Mouse (Mus musculus) lung, embryonic 16.5 days (tissue): ENCODE data around the gene Pkp1. TPM values are rescaled to one million over a fixed set of nuclear protein-coding genes. Genes with fewer than 3 reads are reported as not detected.
A peak's percentile ranks its signal among the peaks of the same experiment; 100 is the strongest.

Experiments
- ATAC-seq: fragments of 200-750 bp; cut with Nextera tagmentation; 2 replicates; pipeline ENCODE4 v1.8.0; 2017; ENCODE audit warnings: low read depth, mild to moderate bottlenecking, moderate library complexity
- H3K27ac ChIP-seq: fragments of 300-500 bp; sonication (generic); 2 replicates; pipeline ENCODE4 v1.5.1; 2014; ENCODE audit warnings: mild to moderate bottlenecking, control low read depth, low read length
- H3K27me3 ChIP-seq: fragments of 300-500 bp; sonication (generic); 2 replicates; pipeline ENCODE4 v1.6.1; 2014; ENCODE audit warnings: low read depth, low read length, mixed read lengths; ENCODE audit not compliant: control insufficient read depth, insufficient read depth
- H3K36me3 ChIP-seq: fragments of 300-500 bp; sonication (generic); 2 replicates; pipeline ENCODE4 v1.6.1; 2014; ENCODE audit warnings: low read length; ENCODE audit not compliant: control insufficient read depth, insufficient read depth
- H3K4me1 ChIP-seq: fragments of 300-500 bp; sonication (generic); replicated peaks from 2 replicates; pipeline ENCODE4 v1.6.1; 2014; ENCODE audit warnings: low read length, mixed read lengths; ENCODE audit not compliant: control insufficient read depth, insufficient read depth
- H3K4me2 ChIP-seq: fragments of 300-500 bp; sonication (generic); 2 replicates; pipeline ENCODE4 v1.6.1; 2014; ENCODE audit warnings: low read depth, low read length, control low read depth
- H3K4me3 ChIP-seq: fragments of 300-500 bp; sonication (generic); 2 replicates; pipeline ENCODE4 v1.5.1; 2014; ENCODE audit warnings: mild to moderate bottlenecking, low read length, control low read depth
- H3K9ac ChIP-seq: fragments of 300-500 bp; sonication (generic); 2 replicates; pipeline ENCODE4 v1.6.1; 2014; ENCODE audit warnings: low read length, control low read depth
- H3K9me3 ChIP-seq: fragments of 300-500 bp; sonication (generic); 2 replicates; pipeline ENCODE4 v1.6.1; 2016; ENCODE audit warnings: low read length; ENCODE audit not compliant: control insufficient read depth
- WGBS: fragments of 180-500 bp; shearing (Covaris S2); extraction: QIAGEN DNeasy Blood & Tissue Kit; methylation state at CpG from one replicate; pipeline ENCODE4 v1.1.7; 2014; 5-methylcytosine and 5-hydroxymethylcytosine counted together
- polyA plus RNA-seq: library from polyadenylated mRNA; unstranded; fragments of >200 nt; fragmentation: Nextera tagmentation; extraction: Ambion mirVana; gene quantifications from 2 replicates; pipeline ENCODE4 v1.2.1, GENCODE M21; 2015

The Pkp1 gene
- polyA plus RNA-seq, 1 experiment from 2014 or later = 0.57 TPM

- H3K9ac ChIP-seq = no peak overlapping the region
- peaks cover 5% of the 10 kb centered on the region for H3K4me1 ChIP-seq
- H3K4me3 ChIP-seq = no peak overlapping the region
- H3K36me3 ChIP-seq = no peaks in the 10 kb centered on the region
- WGBS = 37% methylated on average over 6 of the region's 6 CpGs
- H3K9me3 ChIP-seq = no peaks in the 10 kb centered on the region
- H3K27me3 ChIP-seq = no peaks in the 10 kb centered on the region
- no peak overlapping the region for H3K27ac ChIP-seq
- ATAC-seq = peak; percentile 60
- no peak overlapping the region for H3K4me2 ChIP-seq
Observed at GRCm38 (mm10) chr1:135844481-135844880, 74.5 kb downstream of the Pkp1 start.

GRCm38 (mm10) chr1:135843519-135844262 is 75.3 kb downstream of the Pkp1 start:
- ATAC-seq = no peak
- H3K9me3 ChIP-seq = no peaks in the 10 kb centered on the region
- H3K4me2 ChIP-seq = no peak overlapping the region
- no peaks in the 10 kb centered on the region for H3K36me3 ChIP-seq
- no peak overlapping the region for H3K4me3 ChIP-seq
- no peaks in the 10 kb centered on the region for H3K27me3 ChIP-seq
- H3K27ac ChIP-seq = no peak overlapping the region
- H3K9ac ChIP-seq = no peak overlapping the region
- peaks cover 5% of the 10 kb centered on the region for H3K4me1 ChIP-seq
- WGBS = 82% methylated on average over 10 of the region's 10 CpGs

GRCm38 (mm10) chr1:135840675-135841395 is 78.2 kb downstream of the Pkp1 start:
- ATAC-seq = no peak
- Histone ChIP-seq H3K27ac (no peak overlapping the region), H3K36me3 (no peaks in the 10 kb centered on the region), H3K9ac (no peak overlapping the region), H3K9me3 (no peaks in the 10 kb centered on the region), H3K27me3 (no peaks in the 10 kb centered on the region), H3K4me1 (peaks cover 11% of the 10 kb centered on the region), H3K4me2 (no peak overlapping the region), H3K4me3 (no peak overlapping the region)
- WGBS = 59% methylated on average over 15 of the region's 15 CpGs

- Histone ChIP-seq H3K27me3 (no peaks in the 10 kb centered on the region), H3K4me3 (no peak overlapping the region), H3K9ac (no peak overlapping the region), H3K4me2 (no peak overlapping the region), H3K27ac (no peak overlapping the region), H3K4me1 (peaks cover 6% of the 10 kb centered on the region; the same call in 1 of the 2 replicates), H3K36me3 (no peaks in the 10 kb centered on the region), H3K9me3 (no peaks in the 10 kb centered on the region)
- no peak for ATAC-seq
- WGBS = 86% methylated on average over 6 of the region's 6 CpGs
Observed at GRCm38 (mm10) chr1:135839065-135839464, 79.9 kb downstream of the Pkp1 start.

- Histone ChIP-seq H3K4me2 (no peak overlapping the region), H3K36me3 (no peaks in the 10 kb centered on the region)
Observed at GRCm38 (mm10) chr1:135838626-135839025, 80.4 kb downstream of the Pkp1 start.

GRCm38 (mm10) chr1:135835716-135836483 is 83.1 kb downstream of the Pkp1 start, which contains the start of gene Tnnt2:
Gene Tnnt2, plus strand, starts transcription at chr1:135836354.
- peak; percentile 69 for ATAC-seq
- Histone ChIP-seq H3K27me3 (no peaks in the 10 kb centered on the region), H3K27ac (no peak within 1 kb of the TSS), H3K9me3 (no peaks in the 10 kb centered on the region), H3K4me1 (peaks cover 6% of the 10 kb centered on the region; the same call in 1 of the 2 replicates), H3K4me3 (no peak within 1 kb of the TSS), H3K36me3 (no peaks in the 10 kb centered on the region), H3K4me2 (no peak within 1 kb of the TSS), H3K9ac (no peak within 1 kb of the TSS)
- 28% methylated on average over 9 of the region's 9 CpGs for WGBS

More at GRCm38 (mm10) chr1:135838626-135839025, 80.4 kb downstream of the Pkp1 start:
- WGBS = 60% methylated on average over 4 of the region's 4 CpGs
- no peaks in the 10 kb centered on the region for H3K27me3 ChIP-seq
- no peak overlapping the region for H3K9ac ChIP-seq
- no peak for ATAC-seq
- no peak overlapping the region for H3K4me3 ChIP-seq
- H3K9me3 ChIP-seq = no peaks in the 10 kb centered on the region
- no peak overlapping the region for H3K27ac ChIP-seq
- H3K4me1 ChIP-seq = peaks cover 6% of the 10 kb centered on the region; the same call in 1 of the 2 replicates

- no peak overlapping the region for H3K27ac ChIP-seq
- 72% methylated on average over 8 of the region's 8 CpGs for WGBS
- no peak overlapping the region for H3K4me2 ChIP-seq
Observed at GRCm38 (mm10) chr1:135834983-135835382, 84.0 kb downstream of the Pkp1 start.

GRCm38 (mm10) chr1:135834206-135834859 is 84.7 kb downstream of the Pkp1 start:
- Histone ChIP-seq H3K9ac (no peak overlapping the region), H3K4me2 (no peak overlapping the region), H3K4me3 (no peak overlapping the region), H3K27ac (no peak overlapping the region), H3K36me3 (no peaks in the 10 kb centered on the region), H3K9me3 (no peaks in the 10 kb centered on the region), H3K4me1 (peaks cover 6% of the 10 kb centered on the region; the same call in 1 of the 2 replicates), H3K27me3 (no peaks in the 10 kb centered on the region)
- WGBS = 45% methylated on average over 6 of the region's 6 CpGs
- no peak for ATAC-seq

More at GRCm38 (mm10) chr1:135834983-135835382, 84.0 kb downstream of the Pkp1 start:
- H3K36me3 ChIP-seq = no peaks in the 10 kb centered on the region
- H3K4me3 ChIP-seq = no peak overlapping the region
- no peaks in the 10 kb centered on the region for H3K27me3 ChIP-seq
- ATAC-seq = no peak
- peaks cover 6% of the 10 kb centered on the region; the same call in 1 of the 2 replicates for H3K4me1 ChIP-seq
- H3K9me3 ChIP-seq = no peaks in the 10 kb centered on the region
- no peak overlapping the region for H3K9ac ChIP-seq
